Mouse (Mus musculus) embryo, embryonic 10 days (tissue): ENCODE data around the gene Catip.

Experiments used
- DNase-seq: peaks from one replicate; pipeline ENCODE4 v3.0.0-alpha.2; 2015; ENCODE audit warnings: low spot score

Catip gene

GRCm38 (mm10) chr1:74343161-74343560 lies 18.7 kb upstream of the Catip start:
- DNase-seq = no peak

- no peak for DNase-seq
These were observed 17.6 kb upstream of the Catip start for GRCm38 (mm10) chr1:74344163-74344916.

DNA sequence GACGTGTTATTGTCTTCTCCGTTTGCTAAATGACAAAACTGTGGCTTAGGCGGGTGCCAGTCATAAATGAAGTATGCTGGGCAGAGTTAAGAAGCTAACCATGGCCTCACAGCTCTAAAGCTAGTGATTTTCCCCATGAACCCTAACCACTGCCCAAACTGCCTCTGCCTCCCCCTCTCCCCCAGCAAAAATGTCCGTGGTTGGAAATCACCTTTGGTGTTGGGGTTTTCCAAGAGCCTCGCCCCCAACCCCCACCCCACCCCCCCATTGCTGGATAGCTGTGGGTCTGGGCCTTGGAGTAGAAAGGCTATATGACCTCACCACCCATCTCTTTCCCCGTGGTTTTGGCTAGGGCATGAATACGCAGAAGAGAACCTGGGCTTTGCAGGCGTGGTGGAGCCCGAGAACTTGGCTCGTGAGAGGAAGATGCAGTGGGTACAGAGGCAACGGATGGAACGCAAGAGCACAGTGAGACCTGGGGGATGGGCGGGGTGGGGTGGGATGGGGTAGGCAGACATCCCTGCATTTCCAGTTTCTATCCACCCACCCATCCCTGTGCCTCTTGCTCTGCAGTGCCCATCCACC lies 10.6 kb upstream of the Catip start:
- DNase-seq = no peak

DNA sequence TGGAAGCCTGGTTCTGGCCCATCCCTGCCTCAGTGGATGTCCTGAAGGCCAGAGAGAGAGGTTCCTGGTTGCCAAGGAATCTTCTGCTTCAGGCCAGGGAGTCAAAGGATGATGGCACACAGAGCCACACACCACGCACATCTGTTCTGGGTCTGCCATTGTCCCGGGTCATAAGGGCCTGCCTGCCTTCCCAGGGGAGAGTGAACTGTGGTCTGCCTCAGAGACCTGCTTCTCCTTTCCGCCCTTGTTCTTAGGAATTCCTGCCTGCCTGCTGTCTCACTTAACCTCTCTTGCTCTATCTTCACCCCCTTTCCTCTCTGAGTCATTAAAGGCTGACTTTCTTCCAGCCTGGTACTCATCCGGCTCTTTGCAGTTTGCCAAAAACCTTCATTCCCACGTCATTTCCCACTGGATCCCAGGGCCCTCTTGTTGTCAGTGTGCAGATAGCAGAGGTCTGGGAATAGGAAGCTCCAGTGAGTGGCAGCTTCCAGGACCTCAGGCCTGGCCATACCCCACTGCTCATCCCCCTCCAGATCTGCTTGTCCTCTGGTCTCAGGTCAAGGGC lies 9.3 kb upstream of the Catip start:
- DNase-seq = no peak

DNA sequence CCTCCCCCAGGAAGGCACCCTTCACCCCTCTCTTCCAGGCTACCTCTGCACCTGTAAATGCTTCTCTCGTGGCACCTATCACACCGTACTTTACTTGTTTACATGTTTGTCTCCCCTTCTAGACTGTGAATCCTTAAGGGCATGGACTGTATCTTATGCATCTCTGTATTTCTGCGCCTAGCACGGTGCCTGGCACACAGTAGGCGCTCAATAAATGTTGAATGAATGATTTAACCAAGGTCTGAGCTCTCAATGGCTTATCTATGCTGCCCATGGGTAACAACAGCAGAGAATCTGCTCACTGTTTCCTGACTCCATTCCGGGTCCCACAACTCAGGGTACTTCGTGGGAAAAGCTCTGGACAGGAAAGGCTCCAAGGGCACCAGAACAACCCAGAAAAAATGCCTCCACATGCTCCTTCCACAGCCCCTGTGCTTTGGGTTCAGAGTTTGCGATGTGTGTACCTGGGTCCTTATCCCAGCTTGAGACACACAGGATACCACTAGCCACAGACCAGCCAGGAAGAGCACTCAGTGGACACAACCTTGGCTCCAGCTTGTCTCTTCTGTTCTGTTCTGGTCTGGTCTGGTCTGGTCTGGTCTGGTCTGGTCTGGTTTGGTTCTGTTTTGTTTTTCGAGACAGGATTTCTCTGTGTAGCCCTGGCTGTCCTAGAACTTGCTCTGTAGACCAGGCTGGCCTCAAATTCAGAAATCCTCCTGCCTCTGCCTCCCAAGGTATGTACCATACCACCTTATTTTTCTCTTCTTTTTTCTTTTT lies 8.3 kb upstream of the Catip start:
- DNase-seq = no peak

DNA sequence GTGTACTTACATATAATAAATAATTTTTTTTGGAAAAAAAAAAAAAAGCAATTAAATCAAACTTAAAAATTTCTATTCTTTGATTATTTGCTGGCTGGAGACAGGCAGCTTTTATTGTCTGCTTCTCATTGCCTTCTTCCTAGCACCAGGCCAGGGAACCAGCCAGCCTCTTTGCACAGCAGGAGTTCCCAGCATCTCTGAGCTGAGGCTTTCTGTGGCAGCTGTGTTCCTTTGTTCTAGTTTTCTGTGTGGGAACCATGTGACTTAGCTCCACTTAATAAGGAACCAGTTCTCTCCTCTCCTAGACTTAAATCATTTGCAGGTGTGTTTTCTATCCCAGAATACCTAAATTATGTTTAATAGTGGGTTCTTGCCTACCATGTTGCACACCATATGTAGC lies 4.4 kb upstream of the Catip start:
- DNase-seq = no peak

DNA sequence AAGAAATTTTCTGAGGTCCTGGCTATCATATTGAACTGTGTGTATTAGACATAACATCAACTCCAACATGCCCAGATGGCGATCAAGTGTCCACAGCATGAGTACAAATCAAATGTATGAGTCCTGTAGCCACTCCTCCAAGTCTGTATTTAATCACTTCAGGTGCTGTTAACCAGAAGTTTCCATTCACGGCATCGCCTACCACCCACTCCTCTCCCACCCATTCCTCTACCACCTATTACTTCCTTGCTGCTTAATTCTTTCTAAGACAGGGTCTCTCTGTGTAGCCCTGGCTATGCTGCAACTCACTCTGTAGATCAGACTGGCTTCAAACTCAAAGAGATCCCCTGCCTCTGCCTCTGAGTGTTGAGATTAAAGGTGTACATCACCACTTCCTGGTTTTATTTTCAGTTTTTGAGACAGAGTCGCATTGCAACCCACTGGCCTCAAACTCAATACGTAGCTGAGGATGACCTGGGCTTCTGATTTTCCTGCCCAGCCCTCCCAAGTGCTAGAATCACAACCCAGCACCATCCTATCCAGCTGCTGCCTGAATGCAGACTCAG lies 1.9 kb upstream of the Catip start:
- DNase-seq = no peak

- DNase-seq = no peak
These were observed 669 bp downstream of the Catip start for GRCm38 (mm10) chr1:74362325-74363229.

- no peak for DNase-seq
These were observed 1.5 kb downstream of the Catip start for GRCm38 (mm10) chr1:74363437-74363836.

DNA sequence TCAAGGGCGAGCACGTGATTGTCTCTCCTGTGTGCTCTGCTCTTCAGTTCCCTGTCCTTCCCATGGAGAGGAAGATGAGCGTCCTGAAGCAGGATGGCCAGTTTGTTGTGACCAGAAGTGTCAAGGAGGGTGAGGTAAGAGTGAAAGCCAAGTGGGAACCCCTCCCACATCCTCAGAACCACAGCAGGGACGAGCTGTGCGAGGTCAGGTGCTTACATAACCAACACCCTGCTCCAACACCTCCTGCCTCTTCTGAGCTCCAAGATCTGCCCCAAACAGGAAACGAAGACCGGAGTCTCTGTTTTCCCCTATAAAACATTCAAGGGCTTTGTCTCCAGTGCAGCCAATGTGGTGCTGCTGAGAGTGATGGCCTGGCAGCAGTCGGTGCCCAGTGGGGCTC lies 2.4 kb downstream of the Catip start:
- no peak for DNase-seq

DNA sequence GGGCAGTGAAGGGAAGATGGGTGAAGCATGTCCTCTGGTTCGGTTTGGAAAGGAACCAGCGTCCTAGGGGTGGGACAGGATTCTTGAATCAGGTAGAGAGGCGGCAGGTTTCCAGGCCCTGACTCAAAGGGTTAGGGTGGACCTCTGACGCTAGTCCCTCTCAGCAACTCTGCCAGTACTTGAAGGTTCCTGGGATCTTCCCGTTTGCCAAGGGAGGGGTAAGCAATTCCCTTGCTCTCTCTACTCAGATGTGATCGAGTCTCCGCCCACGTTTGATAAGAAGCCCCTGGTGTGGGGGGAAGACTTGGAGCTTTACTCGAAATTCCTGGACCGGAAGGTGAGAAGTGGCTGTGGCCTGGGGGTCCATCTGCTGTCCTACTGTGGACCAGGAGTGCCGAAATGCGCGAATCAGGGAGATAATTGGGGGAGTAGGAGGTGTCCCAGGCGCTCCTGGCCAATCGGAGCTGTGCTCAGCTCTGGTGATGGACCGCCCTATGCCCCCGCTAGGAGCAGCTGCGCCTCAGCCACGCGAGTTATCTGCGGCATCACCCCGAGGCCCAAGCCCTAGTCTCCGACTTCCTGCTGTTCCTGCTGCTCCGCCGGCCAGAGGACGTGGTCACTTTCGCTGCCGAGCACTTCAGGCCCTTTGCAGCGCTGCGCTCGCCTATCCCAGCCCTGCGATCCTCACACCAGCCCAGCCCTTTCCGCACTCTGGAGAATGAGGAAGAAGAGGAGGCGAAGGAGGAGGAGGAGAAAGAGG lies 6.2 kb downstream of the Catip start:
- DNase-seq = peak; percentile 74

- DNase-seq = no peak
These were observed 8.1 kb downstream of the Catip start for GRCm38 (mm10) chr1:74370040-74370439.

GRCm38 (mm10) chr1:74373372-74373771 lies 11.5 kb downstream of the Catip start:
- no peak for DNase-seq

DNA sequence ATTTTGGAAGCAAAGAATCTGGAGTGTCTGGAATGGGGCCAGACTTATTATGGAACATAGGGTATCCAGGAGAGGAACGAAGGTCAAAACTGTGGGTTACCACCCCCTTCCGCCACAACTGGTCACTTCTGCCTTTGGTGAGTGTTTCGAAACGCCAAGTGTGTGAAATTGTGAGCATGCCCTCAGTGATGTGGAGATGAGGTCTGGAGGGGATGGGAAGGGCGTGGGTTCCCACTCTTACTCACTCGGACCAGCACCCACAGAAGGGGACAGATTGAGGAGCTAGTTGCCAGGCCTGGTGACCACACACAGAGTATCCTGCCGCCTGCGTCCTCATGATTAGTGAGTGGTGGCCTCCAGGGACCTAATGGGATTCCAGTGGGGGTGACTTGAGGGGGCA lies 13.1 kb downstream of the Catip start, which contains the start of gene Slc11a1:
Slc11a1 (plus strand) TSS at position 216 of the 400 bp plus-strand sequence.
- DNase-seq = no peak

- no peak for DNase-seq
These were observed 13.7 kb downstream of the Catip start for GRCm38 (mm10) chr1:74375561-74375960.

DNA sequence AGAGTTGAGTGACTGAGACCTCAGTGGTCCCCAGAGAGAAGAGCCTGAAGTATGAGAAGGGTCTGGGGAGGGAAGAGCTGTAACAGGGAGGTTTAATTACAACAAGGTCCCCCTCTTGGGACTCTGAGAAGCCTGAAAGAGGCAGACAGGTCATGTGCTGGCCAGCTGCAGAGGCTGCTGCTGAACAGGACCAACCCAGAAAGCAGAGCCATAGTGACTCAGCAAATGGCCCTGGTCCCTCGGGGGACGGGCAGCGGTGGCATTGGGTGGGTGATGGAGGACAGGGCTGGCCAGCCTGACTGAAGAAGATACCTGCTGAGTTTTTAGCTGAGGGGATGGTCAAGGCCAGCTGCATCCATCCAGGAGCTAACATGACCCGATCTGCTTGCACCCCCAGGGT lies 14.5 kb downstream of the Catip start:
- no peak for DNase-seq

DNA sequence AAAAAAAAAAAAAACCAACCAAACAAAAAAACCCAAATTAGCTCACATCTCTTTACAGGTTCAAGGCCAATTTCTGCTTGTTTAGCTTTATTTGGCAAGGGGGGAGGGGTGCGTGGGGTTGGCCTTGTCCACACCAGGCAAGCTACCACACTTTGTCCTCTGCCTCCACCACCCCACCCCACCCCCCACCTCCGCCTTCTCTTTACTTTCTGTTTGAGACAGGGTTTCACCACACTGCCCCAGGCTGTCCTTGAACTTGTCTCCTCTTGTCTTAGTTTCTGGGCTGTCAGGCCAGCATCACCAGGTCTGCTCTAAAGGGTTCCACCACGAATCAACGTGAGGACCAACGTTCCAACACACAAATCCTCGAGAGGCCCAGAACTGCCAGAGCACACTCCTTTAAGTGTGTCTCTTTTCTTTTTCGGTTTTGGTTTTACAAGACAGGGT lies 17.2 kb downstream of the Catip start:
- DNase-seq = no peak

- no peak for DNase-seq
These were observed 18.6 kb downstream of the Catip start for GRCm38 (mm10) chr1:74380484-74380883.

GRCm38 (mm10) chr1:74381588-74382021 lies 19.7 kb downstream of the Catip start:
- no peak for DNase-seq

DNA sequence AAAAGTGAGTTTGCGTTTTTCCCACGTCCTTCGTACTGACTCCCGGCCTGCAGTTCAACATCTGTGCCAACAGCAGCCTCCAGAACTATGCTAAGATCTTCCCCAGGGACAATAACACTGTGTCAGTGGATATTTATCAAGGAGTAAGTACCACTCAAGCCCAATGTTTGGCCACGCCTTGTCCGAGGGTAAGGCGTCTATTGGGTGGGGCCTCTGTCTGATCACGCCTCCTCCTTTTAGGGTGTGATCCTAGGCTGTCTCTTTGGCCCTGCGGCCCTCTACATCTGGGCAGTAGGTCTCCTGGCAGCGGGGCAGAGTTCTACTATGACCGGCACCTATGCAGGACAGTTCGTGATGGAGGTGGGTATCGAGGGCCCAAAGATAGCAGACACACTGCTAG lies 21.5 kb downstream of the Catip start:
- no peak for DNase-seq
